Mouse (Mus musculus) bone marrow macrophage, adult 2 months (primary cell): ENCODE results near the gene Rgp1.

Experiments used
- CTCF ChIP-seq: IDR thresholded peaks from 2 replicates; pipeline ENCODE4 v1.5.1; 2012; ENCODE audit warnings: low read depth, mild to moderate bottlenecking, low read length, moderate library complexity
- POLR2A ChIP-seq: IDR thresholded peaks from 2 replicates; pipeline ENCODE4 v1.6.1; 2012; ENCODE audit warnings: mild to moderate bottlenecking, low read depth, low read length, borderline replicate concordance

GRCm38 (mm10) chr4:43558028-43558630 lies 20.4 kb upstream of the Rgp1 start:
- TF ChIP-seq CTCF (no peak), POLR2A (no peak)
